Mouse (Mus musculus) adrenal gland, postnatal 14 days (tissue): ENCODE data around the gene Gm960. TPM values are rescaled to one million over a fixed set of nuclear protein-coding genes. Genes with fewer than 3 reads are reported as not detected.

ENCODE experiments used
- DNase-seq: peaks from one replicate; pipeline ENCODE4 v3.0.0; 2021; ENCODE audit warnings: mixed read lengths
- total RNA-seq: library from RNA; stranded (reverse); gene quantifications from 2 replicates; pipeline ENCODE4 v1.2.3, GENCODE M21; 2021

Gm960 gene
- total RNA-seq, 1 experiment from 2014 or later, result not detected

GRCm38 (mm10) chr19:4623419-4623818 lies 75.0 kb downstream of the Gm960 start:
- DNase-seq, result no peak

DNA sequence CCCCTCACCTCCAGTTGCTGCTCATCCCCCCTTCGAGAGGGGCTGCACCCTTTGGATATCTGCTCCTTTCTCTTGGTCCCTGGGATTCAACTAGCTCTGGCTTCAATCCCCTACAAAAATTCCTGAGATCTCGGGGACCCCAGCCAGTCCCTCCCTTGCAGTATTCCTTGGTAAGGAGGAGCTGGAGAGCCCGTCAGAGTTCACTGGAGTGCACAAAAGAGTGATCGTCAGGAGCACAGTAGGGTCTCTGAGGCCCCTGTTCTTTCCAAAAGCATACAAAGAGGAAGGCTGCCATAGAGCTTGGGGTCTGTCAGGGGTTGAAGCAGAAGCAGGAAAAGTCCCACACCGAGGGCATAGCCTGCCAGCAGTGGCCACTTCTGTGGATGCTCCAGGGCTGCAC lies 75.7 kb downstream of the Gm960 start:
- no peak for DNase-seq

DNA sequence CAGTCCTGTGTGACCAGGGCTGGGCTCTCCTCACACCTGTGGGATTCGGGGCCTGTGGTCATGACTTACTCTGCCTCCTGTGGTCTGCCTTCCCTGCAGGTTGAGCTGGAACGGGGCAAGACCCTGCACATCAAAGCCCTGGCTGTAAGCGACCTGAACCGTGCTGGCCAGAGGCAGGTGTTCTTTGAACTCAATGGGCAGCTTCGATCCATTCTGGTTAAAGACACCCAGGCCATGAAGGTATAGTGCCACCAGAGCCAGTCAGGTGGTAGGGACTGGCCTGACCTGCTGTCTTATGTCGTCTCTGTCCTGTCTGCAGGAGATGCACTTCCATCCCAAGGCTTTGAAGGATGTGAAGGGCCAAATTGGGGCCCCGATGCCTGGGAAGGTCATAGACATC lies 77.7 kb downstream of the Gm960 start:
- DNase-seq, result no peak

DNA sequence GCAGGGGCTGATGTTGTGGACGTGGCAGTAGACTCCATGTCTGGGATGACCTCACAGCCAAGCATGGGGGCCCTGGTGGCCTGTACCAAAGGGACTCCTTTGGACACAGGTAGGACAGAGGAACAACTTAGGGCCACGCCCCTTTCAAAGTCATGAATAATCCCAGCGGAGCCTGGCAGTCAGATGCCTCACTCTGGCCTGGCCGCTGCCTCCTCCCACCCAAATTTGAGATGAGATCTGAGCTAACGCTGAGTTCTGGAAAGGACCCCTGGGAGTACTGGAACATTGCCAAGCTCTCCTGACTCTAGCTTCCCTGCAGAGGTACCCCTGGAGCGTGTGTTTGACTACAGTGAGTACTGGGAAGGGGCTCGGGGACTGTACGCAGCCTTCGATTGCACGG lies 79.0 kb downstream of the Gm960 start:
- no peak for DNase-seq

GRCm38 (mm10) chr19:4618183-4618582 lies 80.3 kb downstream of the Gm960 start:
- DNase-seq, result peak; percentile 34

DNA sequence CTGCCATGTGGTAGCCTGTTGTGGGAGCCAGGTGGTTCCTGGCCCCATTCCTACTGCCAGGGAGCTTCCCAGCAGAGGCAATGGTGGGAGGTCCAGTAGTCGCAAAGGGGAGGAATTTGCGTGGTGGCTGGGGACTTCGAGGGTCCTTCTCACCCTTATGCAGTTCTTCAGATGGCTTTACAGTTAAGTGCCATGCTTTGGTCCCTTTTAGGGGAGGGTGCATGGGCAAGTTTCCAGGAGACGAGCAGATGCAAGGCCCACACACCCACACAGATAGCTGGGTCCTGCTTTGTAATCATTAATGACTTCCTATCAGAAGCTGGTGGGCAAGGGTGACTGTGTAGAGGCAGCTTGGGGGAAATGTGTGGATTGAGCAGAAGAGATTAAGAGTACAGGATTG lies 81.9 kb downstream of the Gm960 start:
- no peak for DNase-seq

DNA sequence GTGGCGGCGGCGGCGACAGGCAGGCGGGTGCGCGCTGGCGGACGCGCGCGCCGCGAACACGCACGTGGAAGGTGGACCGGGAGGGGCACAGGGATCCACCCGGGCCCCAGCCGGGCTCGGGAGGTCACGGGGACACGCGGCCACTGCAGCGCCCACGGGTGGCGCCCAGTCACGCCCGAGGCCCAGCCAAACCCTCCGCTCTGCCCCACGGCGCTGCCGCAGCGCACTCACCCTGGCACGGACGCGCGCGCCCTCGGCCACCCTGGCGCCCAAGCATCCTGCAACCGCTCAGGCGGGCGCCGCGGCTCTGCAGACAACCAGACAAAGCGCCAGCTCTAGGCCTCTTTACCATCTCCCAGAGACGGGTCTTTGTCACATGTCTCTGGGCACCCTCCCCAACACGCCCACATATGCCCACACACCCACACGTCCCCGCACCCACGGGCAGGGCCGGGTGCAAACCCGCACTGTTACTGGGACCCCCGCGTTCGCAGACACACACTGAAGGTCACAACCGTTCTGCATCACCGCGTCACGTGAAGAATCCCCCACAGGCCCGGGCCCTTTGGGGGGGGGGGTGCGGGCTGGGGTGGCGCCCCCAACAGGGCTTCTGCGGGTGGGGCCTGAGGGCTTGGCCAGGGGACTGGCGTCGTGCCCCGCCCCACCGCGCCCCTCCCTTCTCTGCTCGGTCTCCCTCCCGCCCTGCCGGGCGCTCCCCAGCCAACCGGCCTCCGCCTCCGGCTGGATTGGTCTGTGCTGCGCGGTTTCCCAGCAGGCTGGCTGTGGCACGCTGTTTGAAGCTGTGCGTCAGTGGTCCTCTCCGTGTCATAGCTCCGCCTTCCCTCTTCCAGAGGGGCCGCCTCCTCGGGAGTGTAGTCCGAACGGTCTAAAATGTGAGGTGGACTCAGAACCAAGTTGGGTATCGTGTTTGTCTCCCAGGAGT lies 83.0 kb downstream of the Gm960 start, which contains the start of gene Lrfn4:
TSS of gene Lrfn4 (minus strand) at position 517 of the 943 bp plus-strand sequence.
- DNase-seq, result peak; percentile 93

DNA sequence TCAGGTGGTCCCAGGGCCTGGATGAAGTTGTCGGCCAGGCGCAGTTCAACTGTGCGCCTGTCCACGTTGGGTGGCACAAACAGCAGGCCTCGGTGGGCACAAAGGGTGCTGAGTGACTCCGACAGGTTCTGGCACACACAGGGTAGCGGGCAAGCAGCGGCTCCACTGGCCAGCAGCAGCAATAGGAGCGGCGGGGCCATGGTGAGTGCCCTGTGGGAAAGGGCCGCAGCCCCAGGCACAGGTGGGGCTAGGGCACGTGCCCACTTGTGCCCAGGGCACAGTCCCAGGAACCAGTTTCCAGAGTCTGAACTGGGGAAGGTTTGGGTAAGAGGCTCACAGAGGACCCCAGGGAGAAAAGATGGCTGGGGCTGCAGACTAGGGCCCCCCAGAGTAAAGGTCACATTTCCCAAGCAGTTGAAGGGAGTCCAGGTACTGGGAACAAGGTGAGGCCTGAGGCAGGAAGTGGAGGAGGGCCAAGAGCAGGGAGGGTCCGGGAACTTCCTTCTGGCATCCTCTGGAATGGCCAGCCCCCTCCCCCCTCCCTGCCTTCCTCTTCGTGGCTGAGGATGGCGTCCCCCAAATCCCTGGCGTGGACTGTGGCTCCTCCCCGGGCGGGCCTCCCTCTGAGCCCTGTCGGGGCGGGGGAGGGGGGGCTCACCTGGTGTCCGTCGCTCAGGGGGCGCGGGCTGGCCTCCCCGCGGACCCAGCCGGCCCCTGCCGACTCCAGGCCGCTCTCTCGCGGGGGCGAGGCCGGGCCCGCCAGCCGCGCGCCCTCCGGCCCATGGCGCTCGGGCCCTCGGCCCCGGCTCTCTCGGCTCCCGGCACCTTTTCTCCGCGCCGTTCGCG lies 83.9 kb downstream of the Gm960 start:
- peak; percentile 44 for DNase-seq

DNA sequence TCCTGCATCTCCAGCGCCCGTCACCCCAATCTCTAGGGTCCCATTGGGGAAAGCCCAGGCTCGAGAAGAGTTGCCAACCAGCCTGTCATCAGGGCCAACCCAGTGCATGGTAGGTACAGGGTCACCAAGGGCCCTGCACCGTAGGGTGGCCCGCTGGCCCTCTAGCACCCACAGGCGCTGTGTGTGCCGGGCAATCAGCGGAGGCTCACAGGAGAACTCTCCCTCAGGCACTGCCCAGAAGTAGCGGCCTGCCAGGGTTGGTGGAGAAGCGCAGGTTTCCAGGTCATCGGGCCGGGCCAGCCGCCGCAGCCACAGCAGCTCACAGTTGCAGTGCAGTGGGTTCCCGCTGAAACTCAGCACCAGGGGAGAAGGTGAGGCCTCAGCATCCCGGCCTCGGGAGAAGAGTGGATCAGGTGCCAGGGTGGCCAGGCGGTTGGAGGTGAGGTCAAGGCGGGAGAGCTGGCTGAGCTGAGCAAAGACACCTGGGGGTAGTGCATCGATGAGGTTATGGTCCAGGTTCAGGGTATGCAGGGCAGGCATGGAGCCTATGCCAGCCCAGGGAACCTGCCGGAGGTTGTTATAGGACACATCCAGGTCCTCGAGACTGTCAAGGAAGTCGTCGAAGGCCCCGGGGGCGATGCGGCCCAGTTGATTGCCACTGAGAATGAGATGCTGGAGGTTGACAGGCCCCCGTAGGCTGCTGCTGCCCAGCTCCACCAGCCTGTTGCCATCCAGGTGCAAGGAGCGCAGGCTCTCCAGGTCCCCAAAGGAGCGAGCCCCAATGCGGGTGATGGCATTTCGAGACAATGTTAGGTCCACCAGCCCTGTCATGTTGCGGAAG lies 84.8 kb downstream of the Gm960 start:
- peak; percentile 18 for DNase-seq

DNA sequence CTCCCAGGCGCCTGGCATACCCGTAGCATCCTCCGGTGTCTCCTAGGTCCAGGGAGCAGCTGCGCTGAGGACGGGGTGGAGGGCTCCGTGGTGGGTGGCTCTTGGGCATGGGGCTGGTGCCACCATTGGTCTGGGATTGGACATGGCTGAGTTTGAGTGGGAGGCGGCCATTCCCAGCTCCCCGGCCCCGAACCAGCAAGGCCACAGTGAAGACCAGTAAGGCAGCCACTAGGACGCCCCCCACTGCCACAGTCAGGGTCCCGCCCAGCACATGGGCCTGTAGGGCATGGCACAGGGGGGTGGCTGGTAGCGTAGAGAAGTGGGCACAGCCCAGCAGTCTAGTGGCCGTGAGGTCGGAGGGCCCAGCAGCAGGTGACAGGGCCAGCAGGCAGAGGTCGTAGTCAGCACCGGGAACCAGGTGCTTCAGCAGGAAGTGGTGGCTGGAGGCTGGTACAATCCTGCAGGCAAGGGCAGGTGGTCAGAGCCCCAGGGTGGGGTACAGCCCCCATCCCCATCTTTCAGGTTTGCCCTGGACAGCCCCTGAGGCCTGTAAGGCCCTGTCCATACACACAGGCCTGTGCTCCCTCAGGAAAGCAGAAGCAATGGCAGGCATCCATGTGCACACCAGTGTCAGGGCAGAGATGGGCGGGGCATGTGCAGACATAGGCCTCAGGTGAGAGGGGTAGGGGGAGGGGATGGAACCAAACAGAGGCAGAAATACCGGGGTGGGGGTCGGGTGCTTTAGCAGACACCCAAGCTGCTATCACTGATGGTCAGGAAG lies 86.1 kb downstream of the Gm960 start:
- DNase-seq, result peak; percentile 7

- DNase-seq, result no peak
Measured at GRCm38 (mm10) chr19:4610109-4610508, 88.4 kb downstream of the Gm960 start.

DNA sequence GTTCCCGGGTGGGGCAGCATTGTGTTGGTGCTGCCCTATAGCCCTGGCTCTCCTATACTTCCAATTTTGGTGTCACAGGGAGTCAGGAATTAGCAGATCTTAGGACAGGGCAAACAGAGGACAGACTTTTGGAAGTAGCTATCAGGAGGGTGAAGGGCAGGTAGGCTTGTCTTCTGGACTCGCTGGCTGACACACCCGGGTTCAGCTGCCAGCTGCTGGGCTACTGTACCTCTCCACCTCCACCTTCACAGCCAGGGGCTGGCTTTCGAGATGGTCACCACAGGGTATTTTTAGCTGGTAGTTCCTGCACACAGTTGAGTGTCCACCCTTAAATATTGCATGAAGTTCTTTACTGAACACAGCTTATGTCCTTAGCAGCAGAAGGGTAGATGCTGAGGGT lies 90.0 kb downstream of the Gm960 start:
- no peak for DNase-seq

DNA sequence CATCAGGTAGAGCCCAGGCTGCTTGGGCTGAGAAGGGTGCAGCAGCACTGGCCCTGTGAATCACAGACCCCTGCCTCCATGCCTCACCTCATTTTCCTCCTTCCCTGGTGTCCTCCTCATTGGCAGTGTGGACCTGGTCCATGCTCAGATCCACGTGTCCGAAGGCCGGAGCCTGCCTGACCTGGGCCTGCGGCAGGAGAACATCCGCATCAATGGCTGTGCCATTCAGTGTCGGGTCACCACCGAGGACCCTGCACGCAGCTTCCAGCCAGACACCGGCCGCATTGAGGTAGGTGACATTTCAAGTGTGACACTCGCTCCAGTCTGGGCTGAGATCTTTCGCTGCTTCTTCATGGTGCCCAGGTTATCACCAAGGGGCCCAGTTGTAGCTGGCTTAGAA lies 91.1 kb downstream of the Gm960 start:
- no peak for DNase-seq

- DNase-seq, result no peak
Measured at GRCm38 (mm10) chr19:4605654-4606053, 92.8 kb downstream of the Gm960 start.

- no peak for DNase-seq
Measured at GRCm38 (mm10) chr19:4603801-4604723, 94.4 kb downstream of the Gm960 start.

DNA sequence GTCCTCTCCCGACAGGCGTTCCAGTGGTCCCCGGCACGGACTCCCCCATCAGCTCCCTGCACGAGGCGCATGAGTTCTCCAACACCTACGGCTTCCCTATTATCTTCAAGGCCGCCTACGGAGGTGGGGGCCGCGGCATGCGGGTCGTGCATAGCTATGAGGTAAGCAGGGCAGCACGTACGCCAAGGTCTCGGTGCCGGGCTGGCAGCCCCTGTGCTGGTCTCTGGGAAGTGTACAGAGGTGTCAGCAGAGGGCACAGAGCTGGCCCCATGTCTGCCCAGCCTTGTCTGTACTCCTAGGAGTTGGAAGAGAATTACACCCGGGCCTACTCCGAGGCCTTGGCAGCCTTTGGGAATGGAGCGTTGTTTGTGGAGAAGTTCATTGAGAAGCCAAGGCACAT lies 96.0 kb downstream of the Gm960 start:
- DNase-seq, result no peak

- DNase-seq, result no peak
Measured at GRCm38 (mm10) chr19:4596071-4596470, 102.4 kb downstream of the Gm960 start.

GRCm38 (mm10) chr19:4593792-4594522 lies 104.5 kb downstream of the Gm960 start:
- peak; percentile 45 for DNase-seq

DNA sequence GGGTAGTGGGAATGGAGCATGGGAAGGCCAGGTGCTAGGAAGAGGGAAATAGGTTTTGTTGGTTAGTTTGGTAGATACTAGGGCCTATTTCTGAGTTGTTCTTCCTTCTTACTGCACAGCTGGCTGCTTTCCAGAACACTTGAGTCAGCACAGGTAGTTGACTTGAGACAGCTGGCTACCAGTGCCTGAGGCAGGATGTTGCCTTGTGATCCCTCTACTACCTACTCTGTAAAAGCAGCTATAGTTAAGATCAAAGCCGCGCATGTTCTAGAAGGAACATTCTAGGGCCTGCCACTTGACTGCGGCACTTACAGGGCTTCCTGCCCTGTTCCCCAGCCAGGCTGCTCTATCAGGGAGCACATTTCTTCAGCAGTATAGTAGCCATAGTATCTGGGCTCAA lies 108.4 kb downstream of the Gm960 start:
- DNase-seq, result no peak
